Mouse (Mus musculus) cerebellum, adult 2 months (tissue): Measurements from ENCODE around the gene Syne1. TPM values are rescaled to one million over a fixed set of nuclear protein-coding genes. Genes with fewer than 3 reads are reported as not detected.

Experiments used
- DNase-seq, 2 experiments: peaks; one replicate each; pipeline ENCODE4 v3.0.0; 2021
- H3K27ac ChIP-seq: fragments of 200-500 bp; 2 replicates; pipeline ENCODE4 v1.5.1; 2012; ENCODE audit warnings: low read length, control low read depth, inconsistent platforms; ENCODE audit not compliant: insufficient read depth
- H3K27me3 ChIP-seq: fragments of 200-500 bp; 2 replicates; pipeline ENCODE4 v1.6.1; 2012; ENCODE audit warnings: inconsistent platforms, mild to moderate bottlenecking, low read length, moderate library complexity; ENCODE audit not compliant: control insufficient read depth, insufficient read depth
- H3K4me1 ChIP-seq: fragments of 200-500 bp; 2 replicates; pipeline ENCODE4 v1.6.1; 2011; ENCODE audit warnings: low read length; ENCODE audit not compliant: control insufficient read depth, insufficient read depth
- H3K4me3 ChIP-seq: fragments of 200-500 bp; replicated peaks from 2 replicates; pipeline ENCODE3; 2011; ENCODE audit warnings: mild to moderate bottlenecking, low read depth, low read length, control low read depth; ENCODE audit not compliant: insufficient read depth
- CTCF ChIP-seq: fragments of 200-500 bp; IDR thresholded peaks from 2 replicates; pipeline ENCODE4 v1.5.1; 2011; ENCODE audit warnings: low read depth, mild to moderate bottlenecking, control low read depth, low read length, moderate library complexity, borderline replicate concordance; ENCODE audit not compliant: insufficient read depth
- POLR2A ChIP-seq: fragments of 200-500 bp; IDR thresholded peaks from 2 replicates; pipeline ENCODE4 v1.6.1; 2011; ENCODE audit warnings: low read length, control low read depth, borderline replicate concordance; ENCODE audit not compliant: insufficient read depth
- WGBS: fragments of 180-500 bp; shearing (Covaris S2); methylation state at CpG from one replicate; pipeline ENCODE4 v1.1.7; 2018; 5-methylcytosine and 5-hydroxymethylcytosine counted together
- polyA plus RNA-seq: library from polyadenylated mRNA; depleted of rRNA; stranded (reverse); fragments of >200 nt; gene quantifications from 2 replicates; pipeline ENCODE4 v1.2.3, GENCODE M21; 2012

Syne1 gene
- polyA plus RNA-seq, 1 experiment: 295 TPM

DNA sequence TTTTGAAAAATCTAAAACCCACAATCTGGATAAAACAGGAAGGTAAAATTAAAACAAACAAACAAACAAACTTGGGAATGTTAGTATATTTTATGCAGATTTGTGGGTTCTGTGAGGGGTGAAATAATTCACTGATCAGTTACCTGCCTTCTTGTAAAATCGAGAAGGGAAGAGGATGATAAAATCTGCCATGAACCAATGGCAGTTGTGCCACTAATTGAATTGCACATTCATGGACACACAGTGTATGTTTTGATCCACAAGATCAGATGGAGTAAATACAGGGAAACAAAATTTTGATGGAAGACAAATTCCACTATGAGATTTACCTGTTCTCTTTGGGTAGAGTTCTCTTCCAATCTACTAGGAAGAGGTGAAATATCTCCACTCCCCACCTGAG, 521.4 kb downstream of the Syne1 start:
- WGBS: 93% methylated on average over 1 of the region's 1 CpGs
- H3K4me3 ChIP-seq: no peak overlapping the region
- no peak for DNase-seq
- TF ChIP-seq CTCF (no peak), POLR2A (no peak)
- H3K4me1 ChIP-seq: no peaks in the 10 kb centered on the region
- no peak overlapping the region for H3K27ac ChIP-seq
- H3K27me3 ChIP-seq: no peaks in the 10 kb centered on the region

- 89% methylated on average over 2 of the region's 2 CpGs for WGBS
- H3K27ac ChIP-seq: no peak overlapping the region
- no peak for DNase-seq
- no peaks in the 10 kb centered on the region for H3K27me3 ChIP-seq
- no peak overlapping the region for H3K4me3 ChIP-seq
- H3K4me1 ChIP-seq: no peaks in the 10 kb centered on the region
- TF ChIP-seq CTCF (no peak), POLR2A (no peak)
These were observed 522.1 kb downstream of the Syne1 start for GRCm38 (mm10) chr10:5029161-5029560.

GRCm38 (mm10) chr10:5028301-5028700, 523.0 kb downstream of the Syne1 start:
- no peak for TF ChIP-seq CTCF
- TF ChIP-seq POLR2A: no peak
- DNase-seq: no peak
- no peak overlapping the region for H3K27ac ChIP-seq
- WGBS: 67% methylated on average over 9 of the region's 9 CpGs
- H3K27me3 ChIP-seq: no peaks in the 10 kb centered on the region
- no peaks in the 10 kb centered on the region for H3K4me1 ChIP-seq
- no peak overlapping the region for H3K4me3 ChIP-seq

GRCm38 (mm10) chr10:5027208-5027607, 524.1 kb downstream of the Syne1 start:
- H3K4me1 ChIP-seq: no peaks in the 10 kb centered on the region
- H3K27me3 ChIP-seq: no peaks in the 10 kb centered on the region
- DNase-seq: no peak
- no peak overlapping the region for H3K4me3 ChIP-seq
- no peak for TF ChIP-seq CTCF
- TF ChIP-seq POLR2A: no peak
- 86% methylated on average over 1 of the region's 1 CpGs for WGBS
- no peak overlapping the region for H3K27ac ChIP-seq

DNA sequence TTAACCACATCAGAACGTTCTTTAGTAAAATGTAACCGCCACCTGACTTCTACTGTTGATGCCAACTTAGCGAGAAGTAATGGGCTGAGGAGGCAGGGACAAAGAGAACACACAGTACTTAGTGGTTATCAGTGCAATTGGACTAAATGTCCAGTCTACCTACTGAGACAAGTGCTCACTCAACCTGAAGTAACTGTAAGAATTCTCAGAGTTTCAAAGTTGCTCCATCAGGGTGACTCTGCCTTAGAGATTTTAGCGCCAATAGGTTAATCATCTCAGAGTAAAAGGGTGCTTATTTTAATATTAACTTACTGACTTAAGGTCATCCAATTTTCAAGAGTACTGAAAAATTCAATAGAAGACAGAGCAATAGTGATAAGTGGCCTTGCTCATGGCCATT, 525.4 kb downstream of the Syne1 start:
- no peak for TF ChIP-seq CTCF
- no peak for TF ChIP-seq POLR2A
- no peak overlapping the region for H3K4me3 ChIP-seq
- no peak overlapping the region for H3K27ac ChIP-seq
- H3K27me3 ChIP-seq: no peaks in the 10 kb centered on the region
- no peak for DNase-seq
- 88% methylated on average over 4 of the region's 4 CpGs for WGBS
- no peaks in the 10 kb centered on the region for H3K4me1 ChIP-seq

GRCm38 (mm10) chr10:5017148-5017547, 534.1 kb downstream of the Syne1 start:
- DNase-seq: no peak
- H3K4me1 ChIP-seq: peaks cover 4% of the 10 kb centered on the region; the same call in 1 of the 2 replicates
- no peak overlapping the region for H3K4me3 ChIP-seq
- no peaks in the 10 kb centered on the region for H3K27me3 ChIP-seq
- no peak overlapping the region for H3K27ac ChIP-seq
- 44% methylated on average over 1 of the region's 1 CpGs for WGBS
- no peak for TF ChIP-seq CTCF
- TF ChIP-seq POLR2A: no peak

DNA sequence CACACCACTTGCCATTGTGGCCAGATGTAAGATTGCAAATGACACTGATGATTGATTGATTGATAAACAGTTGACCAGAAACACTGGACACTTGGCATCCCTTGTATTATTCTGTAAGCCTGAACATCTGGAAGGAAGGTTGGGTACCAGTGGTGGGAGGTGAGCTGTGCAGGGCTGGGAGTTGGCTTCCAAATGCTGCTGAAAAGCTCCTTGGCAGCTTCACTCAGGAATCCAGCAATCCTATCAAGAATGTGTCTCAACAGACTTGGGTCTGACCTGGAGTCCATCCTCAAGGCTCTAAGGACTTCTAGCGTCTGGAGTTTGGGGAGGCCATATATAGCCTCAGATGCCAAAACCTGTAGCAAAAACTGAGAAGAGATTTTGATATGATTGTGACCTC, 536.3 kb downstream of the Syne1 start:
- no peak overlapping the region for H3K4me3 ChIP-seq
- WGBS: 80% methylated on average over 1 of the region's 1 CpGs
- no peak overlapping the region for H3K27ac ChIP-seq
- H3K4me1 ChIP-seq: peaks cover 4% of the 10 kb centered on the region; the same call in 1 of the 2 replicates
- DNase-seq: no peak
- no peaks in the 10 kb centered on the region for H3K27me3 ChIP-seq
- TF ChIP-seq CTCF (no peak), POLR2A (no peak)

- H3K27me3 ChIP-seq: no peaks in the 10 kb centered on the region
- TF ChIP-seq POLR2A: no peak
- no peak for TF ChIP-seq CTCF
These were observed 539.3 kb downstream of the Syne1 start for GRCm38 (mm10) chr10:5012004-5012403.

More at GRCm38 (mm10) chr10:5012004-5012403, 539.3 kb downstream of the Syne1 start:
- H3K27ac ChIP-seq: no peak overlapping the region
- H3K4me1 ChIP-seq: no peaks in the 10 kb centered on the region; the same call in 1 of the 2 replicates
- no peak for DNase-seq
- no peak overlapping the region for H3K4me3 ChIP-seq
